Mouse (Mus musculus): ENCODE measurements around the gene Th. TPM values are rescaled to one million over a fixed set of nuclear protein-coding genes. Genes with fewer than 3 reads are reported as not detected.

The Th gene
- total RNA-seq (2023): not detected

DNA sequence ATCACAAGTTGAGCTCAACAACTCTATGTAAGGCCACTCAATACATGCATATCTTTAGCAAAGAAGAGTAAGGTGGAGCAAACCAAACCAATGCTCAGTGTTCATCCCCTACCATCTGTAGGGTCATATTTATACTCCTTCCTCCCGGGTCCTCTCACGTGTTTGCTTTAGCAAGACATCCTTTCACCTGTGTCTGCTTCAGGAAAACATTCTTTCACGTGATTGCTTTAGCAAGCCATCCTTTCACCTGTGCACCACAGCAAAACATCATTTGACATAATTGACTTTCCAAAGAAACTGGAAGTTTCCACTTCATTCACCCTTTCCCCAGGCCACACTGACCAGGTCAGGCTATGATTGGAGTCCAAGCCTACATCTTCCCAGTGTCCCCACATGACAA is at the start of gene Th:
Th (minus strand) TSS at position 101 of the 400 bp plus-strand sequence.

DNA sequence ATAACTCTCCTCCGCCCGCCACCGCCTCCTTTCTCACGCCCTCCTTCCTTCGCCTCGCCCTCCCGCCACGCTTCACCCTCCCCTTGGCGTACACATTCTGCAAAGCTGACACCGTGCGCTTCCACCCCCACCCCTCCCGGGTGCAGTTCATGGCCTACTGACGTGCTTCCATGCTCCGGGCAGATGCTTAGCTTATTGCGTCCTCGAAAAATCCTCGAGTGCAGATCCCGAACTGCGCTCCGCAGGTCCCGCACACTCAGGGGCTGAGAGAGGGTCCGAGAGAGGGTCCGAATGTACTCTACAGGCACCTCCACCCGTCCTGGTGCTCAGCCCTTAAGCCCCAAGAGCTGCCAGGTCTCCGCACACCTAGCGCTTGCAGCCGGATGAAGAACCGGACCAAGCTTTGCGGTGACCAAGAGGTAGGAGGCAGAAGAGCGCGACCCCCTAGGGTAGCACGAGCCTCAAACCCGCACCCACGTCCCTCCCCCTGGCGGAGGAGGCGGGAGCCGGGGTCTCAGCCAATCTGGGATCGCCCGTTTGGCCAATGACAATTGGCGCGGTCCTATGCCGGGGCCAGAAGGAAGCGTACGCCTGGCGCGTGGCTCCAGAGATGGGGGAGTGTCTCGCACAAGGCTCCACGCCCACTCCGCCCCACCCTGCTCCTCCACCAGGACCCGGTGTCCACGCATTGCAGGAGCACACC is 38.0 kb upstream of the Th start, which contains the start of gene Ascl2:
Ascl2 (minus strand) TSS at position 456 of the 703 bp plus-strand sequence.

Other genes starting within 250 kb of the Th start
- not detected for gene Ins2, start 187.7 kb downstream of the Th start, total RNA-seq (2023)
- gene Ascl2, start 38.1 kb upstream of the Th start, total RNA-seq (2023): not detected
- gene Tspan32, start 73.9 kb upstream of the Th start, total RNA-seq (2023): 100 to 1,000 TPM; 159 to 228 TPM
- 100 to 1,000 TPM; 225 to 228 TPM for gene Cd81, start 121.6 kb upstream of the Th start, total RNA-seq (2023)
- gene Tssc4, start 138.1 kb upstream of the Th start, total RNA-seq (2023): 10 to 100 TPM; 19.3 to 22.8 TPM
- gene Trpm5, start 163.5 kb upstream of the Th start, total RNA-seq (2023): 1 to 10 TPM; 1.7 to 2.0 TPM
- not detected for gene Kcnq1, start 175.2 kb upstream of the Th start, total RNA-seq (2023)

All from B cell, adult 67 days (primary cell).